Mouse (Mus musculus) heart, adult 2 months (tissue): ENCODE data around the gene Hadh.

ENCODE experiments used
- CTCF ChIP-seq: fragments of 200-600 bp; IDR thresholded peaks from 2 replicates; pipeline ENCODE4 v1.8.1; 2022; ENCODE audit warnings: antibody characterized with exemption, mild to moderate bottlenecking, moderate library complexity
- EP300 ChIP-seq: fragments of 200-500 bp; IDR thresholded peaks from 2 replicates; pipeline ENCODE4 v1.6.1; 2011; ENCODE audit warnings: low read depth, low read length, control low read depth; ENCODE audit not compliant: insufficient read depth
- POLR2A ChIP-seq: fragments of 200-500 bp; IDR thresholded peaks from 2 replicates; pipeline ENCODE4 v1.6.1; 2011; ENCODE audit warnings: mild to moderate bottlenecking, low read depth, low read length, control low read depth; ENCODE audit not compliant: insufficient read depth

DNA sequence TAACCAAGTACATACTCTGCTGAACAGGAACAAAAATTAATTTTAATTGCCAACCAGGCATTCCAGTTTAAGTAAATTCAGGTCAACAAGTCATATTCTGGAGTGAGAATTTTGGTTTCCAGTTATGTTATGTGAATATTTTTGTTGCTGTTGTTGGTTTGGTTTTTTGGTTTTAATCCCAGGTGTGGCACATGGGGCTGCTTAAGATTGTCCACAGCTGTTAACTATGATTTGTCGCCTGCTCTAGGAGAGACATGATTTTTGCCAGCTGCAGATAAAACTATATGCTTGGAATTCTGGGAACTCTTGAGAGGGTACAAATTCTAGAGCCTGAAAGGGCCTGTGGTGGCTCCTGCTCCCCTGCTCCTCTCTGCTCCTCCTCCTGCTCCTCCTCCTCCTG lies 45.2 kb upstream of the Hadh start:
- TF ChIP-seq CTCF (no peak), POLR2A (no peak), EP300 (no peak)
